Mouse (Mus musculus) intestine, embryonic 16.5 days (tissue): Measurements from ENCODE around the gene Trim47. TPM values are rescaled to one million over a fixed set of nuclear protein-coding genes. Genes with fewer than 3 reads are reported as not detected.

Experiments used
- polyA plus RNA-seq: library from polyadenylated mRNA; unstranded; fragments of >200 nt; fragmentation: Nextera tagmentation; extraction: Ambion mirVana; gene quantifications from 2 replicates; pipeline ENCODE4 v1.2.1, GENCODE M21; 2015

The Trim47 gene
- polyA plus RNA-seq, 1 experiment from 2014 or later: 13.9 TPM

Other genes starting within 250 kb of the Trim47 start
- gene Smim5, start 227.2 kb downstream of the Trim47 start, polyA plus RNA-seq: 1.6 and 3.1 TPM in 2 replicates
- 33.8 and 38.6 TPM in 2 replicates for gene Smim6, start 215.2 kb downstream of the Trim47 start, polyA plus RNA-seq
- 27.3 and 29.2 TPM in 2 replicates for gene Sap30bp, start 193.9 kb downstream of the Trim47 start, polyA plus RNA-seq
- gene Recql5, start 193.7 kb downstream of the Trim47 start, polyA plus RNA-seq: 15.7 and 16.7 TPM in 2 replicates
- 11.9 and 15.2 TPM in 2 replicates for gene Itgb4, start 152.5 kb downstream of the Trim47 start, polyA plus RNA-seq
- gene Galk1, start 114.5 kb downstream of the Trim47 start, polyA plus RNA-seq: 360 and 389 TPM in 2 replicates
- gene H3f3b, start 99.2 kb downstream of the Trim47 start, polyA plus RNA-seq: 1,239 and 1,387 TPM in 2 replicates
- 22.9 and 24.4 TPM in 2 replicates for gene Unk, start 96.9 kb downstream of the Trim47 start, polyA plus RNA-seq
- 6.4 and 7.5 TPM in 2 replicates for gene Unc13d, start 49.2 kb downstream of the Trim47 start, polyA plus RNA-seq
- 135 and 160 TPM in 2 replicates for gene Wbp2, start 40.2 kb downstream of the Trim47 start, polyA plus RNA-seq
- 7.7 and 9.3 TPM in 2 replicates for gene Trim65, start 3.9 kb upstream of the Trim47 start, polyA plus RNA-seq
- 104 and 110 TPM in 2 replicates for gene Mrpl38, start 11.7 kb upstream of the Trim47 start, polyA plus RNA-seq
- 15.4 and 16.9 TPM in 2 replicates for gene Fbf1, start 41.0 kb upstream of the Trim47 start, polyA plus RNA-seq
- 106 and 115 TPM in 2 replicates for gene Ten1, start 71.6 kb upstream of the Trim47 start, polyA plus RNA-seq
- 85.5 and 104 TPM in 2 replicates for gene Acox1, start 71.8 kb upstream of the Trim47 start, polyA plus RNA-seq
- gene Evpl, start 110.9 kb upstream of the Trim47 start, polyA plus RNA-seq: 1.9 and 2.5 TPM in 2 replicates
- 90.9 and 94.8 TPM in 2 replicates for gene Srp68, start 147.0 kb upstream of the Trim47 start, polyA plus RNA-seq
- 0.16 and 0.31 TPM in 2 replicates for gene Galr2, start 153.7 kb upstream of the Trim47 start, polyA plus RNA-seq
- gene Exoc7, start 180.0 kb upstream of the Trim47 start, polyA plus RNA-seq: 52.5 and 54.6 TPM in 2 replicates
- 0.27 and 0.36 TPM in 2 replicates for gene Foxj1, start 208.2 kb upstream of the Trim47 start, polyA plus RNA-seq